Mouse (Mus musculus): ENCODE data around the gene Lcn4.

GRCm38 (mm10) chr2:26662509-26662882 lies 8.6 kb downstream of the Lcn4 start:
- TF ChIP-seq CTCF (IDR thresholded peaks at IDR 0.05) (no peak), POLR2A (IDR thresholded peaks at IDR 0.05; ENCODE audit: insufficient read depth, low read depth, low read length) (no peak)

All from heart, adult 2 months (tissue).